Mouse (Mus musculus) heart, embryonic 14.5 days (tissue): ENCODE results near the gene Birc3. TPM values are rescaled to one million over a fixed set of nuclear protein-coding genes. Genes with fewer than 3 reads are reported as not detected.

Experiments used
- ATAC-seq: fragments of 200-750 bp; cut with Nextera tagmentation; 2 replicates; pipeline ENCODE4 v1.8.0; 2017; ENCODE audit warnings: low read depth, moderate TSS enrichment; ENCODE audit not compliant: insufficient number of reproducible peaks, insufficient read depth, low FRiP score
- H3K27ac ChIP-seq, 2 experiments: fragments of 200-500 bp in 1 of 2; fragments of 300-500 bp in 1 of 2; sonication (generic) in 1 of 2; replicated peaks in 1 of 2; 2 replicates each; pipeline ENCODE4 v1.5.1; 2012 to 2014; ENCODE audit warnings: low read depth in 2 of 2, low read length in 2 of 2, control low read depth in 1 of 2, mild to moderate bottlenecking in 1 of 2, mixed read lengths in 1 of 2; ENCODE audit not compliant: control insufficient read depth in 1 of 2, insufficient read depth in 1 of 2
- H3K27me3 ChIP-seq: fragments of 300-500 bp; sonication (generic); 2 replicates; pipeline ENCODE4 v1.6.1; 2014; ENCODE audit warnings: mild to moderate bottlenecking, low read length, control low read depth; ENCODE audit not compliant: control insufficient read depth, insufficient read depth
- H3K36me3 ChIP-seq: fragments of 300-500 bp; sonication (generic); 2 replicates; pipeline ENCODE4 v1.6.1; 2014; ENCODE audit warnings: mild to moderate bottlenecking, control low read depth, low read length, mixed read lengths; ENCODE audit not compliant: control insufficient read depth, insufficient read depth
- H3K4me1 ChIP-seq, 2 experiments: fragments of 200-500 bp in 1 of 2; fragments of 300-500 bp in 1 of 2; sonication (generic) in 1 of 2; 2 replicates each; pipeline ENCODE4 v1.6.1; 2012 to 2014; ENCODE audit warnings: low read length in 2 of 2, control low read depth in 1 of 2, mixed read lengths in 1 of 2; ENCODE audit not compliant: control insufficient read depth in 2 of 2, insufficient read depth in 2 of 2
- H3K4me2 ChIP-seq: fragments of 300-500 bp; sonication (generic); 2 replicates; pipeline ENCODE4 v1.6.1; 2014; ENCODE audit warnings: mild to moderate bottlenecking, low read length
- H3K4me3 ChIP-seq, 2 experiments: fragments of 200-500 bp in 1 of 2; fragments of 300-500 bp in 1 of 2; sonication (generic) in 1 of 2; 2 replicates each; pipeline ENCODE4 v1.5.1; 2012 to 2014; ENCODE audit warnings: low read length in 2 of 2, mild to moderate bottlenecking in 2 of 2, control low read depth in 1 of 2, low read depth in 1 of 2, moderate library complexity in 1 of 2; ENCODE audit not compliant: control insufficient read depth in 1 of 2, insufficient read depth in 1 of 2
- H3K9ac ChIP-seq: fragments of 300-500 bp; sonication (generic); 2 replicates; pipeline ENCODE4 v1.6.1; 2014; ENCODE audit warnings: mild to moderate bottlenecking, low read length
- H3K9me3 ChIP-seq: fragments of 300-500 bp; sonication (generic); 2 replicates; pipeline ENCODE4 v1.6.1; 2016; ENCODE audit warnings: low read length, control low read depth; ENCODE audit not compliant: control insufficient read depth
- WGBS: fragments of 180-500 bp; shearing (Covaris S2); extraction: QIAGEN DNeasy Blood & Tissue Kit; methylation state at CpG from one replicate; pipeline ENCODE4 v1.1.7; 2014; 5-methylcytosine and 5-hydroxymethylcytosine counted together
- polyA plus RNA-seq: library from polyadenylated mRNA; unstranded; fragments of >200 nt; fragmentation: Nextera tagmentation; extraction: Ambion mirVana; gene quantifications from 2 replicates; pipeline ENCODE4 v1.2.1, GENCODE M21; 2014

The Birc3 gene
- polyA plus RNA-seq, 1 experiment from 2014 or later: 4.3 TPM

GRCm38 (mm10) chr9:7833421-7833820 lies 39.6 kb downstream of the Birc3 start:
- Histone ChIP-seq H3K36me3 (peaks cover 20% of the 10 kb centered on the region), H3K4me2 (peak overlapping the region; percentile 27), H3K9ac (peak overlapping the region; percentile 52), H3K27me3 (no peaks in the 10 kb centered on the region), H3K4me1 (peaks cover 10 to 36% of the 10 kb centered on the region in 2 experiments), H3K27ac (0 out of 4 replicates have a peak overlapping the region, but pooled peaks of 1 of the 2 experiments have one; percentile 6), H3K9me3 (no peaks in the 10 kb centered on the region), H3K4me3 (no peak overlapping the region)
- 82% methylated on average over 6 of the region's 6 CpGs for WGBS
- no peak for ATAC-seq

DNA sequence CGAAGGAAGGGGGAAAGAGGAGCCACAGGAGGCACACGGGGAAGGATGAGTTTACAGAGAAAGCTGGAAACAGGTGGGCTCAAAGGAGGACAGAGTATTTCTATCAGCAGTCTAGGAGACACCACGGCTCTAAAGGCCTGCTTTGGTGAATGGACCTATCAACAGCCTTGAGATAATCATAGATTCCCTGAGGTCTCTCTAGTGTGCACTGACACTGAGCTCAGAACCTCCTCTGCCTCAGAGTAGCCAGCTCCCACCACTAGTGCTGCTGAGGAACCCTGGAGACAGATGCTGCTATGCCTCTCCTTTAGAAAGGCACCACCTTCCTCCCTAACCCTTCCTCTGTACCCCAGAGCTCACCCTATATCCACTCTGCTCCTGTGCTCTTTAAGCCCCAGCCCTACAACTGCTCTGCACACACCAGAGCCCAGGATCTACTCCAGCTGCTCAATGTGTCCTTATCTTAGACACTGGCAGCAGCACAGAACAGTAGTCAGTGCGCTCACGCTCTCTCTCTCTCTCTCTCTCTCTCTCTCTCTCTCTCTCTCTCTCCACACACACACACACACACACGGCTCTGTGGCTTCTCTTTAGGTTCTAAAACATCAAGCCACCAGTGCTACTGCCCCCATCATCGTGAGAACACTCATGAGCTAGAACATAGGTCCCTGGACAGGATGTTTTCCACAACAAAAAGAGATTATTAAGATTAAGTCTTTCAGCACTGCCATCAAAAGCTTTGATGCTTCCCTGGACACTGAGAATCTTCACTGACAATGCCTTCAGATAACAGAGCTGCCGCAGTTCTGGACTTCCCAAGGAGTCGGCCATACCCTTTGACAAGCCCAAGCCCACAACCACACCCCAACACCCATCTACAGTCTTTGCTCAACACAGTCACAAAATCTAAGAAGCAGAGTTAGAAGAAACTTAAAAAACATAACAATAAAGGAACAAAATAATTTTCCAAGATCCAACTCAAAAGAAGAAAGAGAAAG lies 43.2 kb downstream of the Birc3 start:
- no peaks in the 10 kb centered on the region for H3K9me3 ChIP-seq
- H3K36me3 ChIP-seq: peaks cover 29% of the 10 kb centered on the region
- 0 out of 4 replicates have a peak overlapping the region, but pooled peaks have one; percentile 14 to 49 for H3K27ac ChIP-seq
- peak overlapping the region; percentile 26 for H3K4me2 ChIP-seq
- ATAC-seq: peak; percentile 82
- no peaks in the 10 kb centered on the region for H3K27me3 ChIP-seq
- no peak overlapping the region for H3K4me3 ChIP-seq
- peak overlapping the region; percentile 34; the same call in 1 of the 2 replicates for H3K9ac ChIP-seq
- H3K4me1 ChIP-seq: peaks cover 10 to 32% of the 10 kb centered on the region in 2 experiments
- 34% methylated on average over 9 of the region's 9 CpGs for WGBS

DNA sequence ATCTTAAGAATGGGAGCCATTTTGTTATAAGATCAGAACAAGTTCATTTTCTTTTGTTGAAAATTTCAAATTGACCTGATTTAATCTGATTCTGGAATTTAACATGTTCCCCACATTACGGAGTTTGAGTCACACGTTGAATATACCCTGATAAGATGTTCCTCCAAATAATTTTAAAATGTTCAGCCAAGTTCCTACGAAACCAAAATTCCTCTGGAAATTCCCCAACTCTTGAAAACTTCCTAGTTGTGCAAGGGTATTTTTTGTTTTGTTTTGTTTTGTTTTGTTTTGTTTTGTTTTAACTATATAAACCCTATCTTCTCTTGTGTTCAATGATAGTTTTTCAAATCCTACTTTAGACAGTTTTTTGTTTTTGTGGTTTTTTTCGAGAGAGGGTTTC lies 44.3 kb downstream of the Birc3 start:
- H3K4me1 ChIP-seq: peaks cover 10 to 26% of the 10 kb centered on the region in 2 experiments
- H3K36me3 ChIP-seq: peaks cover 24% of the 10 kb centered on the region
- no peak overlapping the region for H3K4me2 ChIP-seq
- no peaks in the 10 kb centered on the region for H3K9me3 ChIP-seq
- ATAC-seq: no peak
- H3K27ac ChIP-seq: no peak overlapping the region
- H3K9ac ChIP-seq: no peak overlapping the region
- WGBS: 83% methylated on average over 4 of the region's 4 CpGs
- no peaks in the 10 kb centered on the region for H3K27me3 ChIP-seq
- no peak overlapping the region for H3K4me3 ChIP-seq

DNA sequence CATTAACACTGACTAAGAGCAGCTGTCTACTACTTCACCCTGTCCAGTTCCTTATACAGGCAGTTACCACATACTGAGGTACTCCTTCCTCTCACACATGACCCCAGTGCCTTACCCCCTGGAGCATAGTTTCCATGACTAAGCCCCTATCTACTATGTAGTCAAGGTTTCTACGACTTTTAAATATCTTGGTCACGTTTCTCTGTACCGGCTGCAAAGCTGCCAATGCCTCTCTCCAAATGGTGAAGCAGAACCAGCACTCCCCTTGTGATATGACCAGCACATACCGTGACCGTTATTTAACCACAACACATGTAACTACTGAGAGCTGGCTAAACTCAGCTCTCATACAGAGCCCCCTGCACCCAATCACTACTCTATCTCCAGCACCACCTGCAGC lies 48.1 kb downstream of the Birc3 start:
- H3K4me2 ChIP-seq: no peak overlapping the region
- H3K27ac ChIP-seq: no peak overlapping the region
- no peak for ATAC-seq
- no peaks in the 10 kb centered on the region for H3K9me3 ChIP-seq
- peaks cover 7 to 9% of the 10 kb centered on the region in 2 experiments for H3K4me1 ChIP-seq
- no peak overlapping the region for H3K4me3 ChIP-seq
- peaks cover 38% of the 10 kb centered on the region for H3K36me3 ChIP-seq
- 76% methylated on average over 5 of the region's 5 CpGs for WGBS
- no peak overlapping the region for H3K9ac ChIP-seq
- no peaks in the 10 kb centered on the region for H3K27me3 ChIP-seq

GRCm38 (mm10) chr9:7822758-7823157 lies 50.2 kb downstream of the Birc3 start:
- H3K9ac ChIP-seq: no peak overlapping the region
- H3K4me2 ChIP-seq: no peak overlapping the region
- H3K9me3 ChIP-seq: no peaks in the 10 kb centered on the region
- ATAC-seq: no peak
- 70% methylated on average over 3 of the region's 3 CpGs for WGBS
- H3K27me3 ChIP-seq: no peaks in the 10 kb centered on the region
- no peaks in the 10 kb centered on the region for H3K4me1 ChIP-seq
- peaks cover 58% of the 10 kb centered on the region for H3K36me3 ChIP-seq
- no peak overlapping the region for H3K4me3 ChIP-seq
- no peak overlapping the region for H3K27ac ChIP-seq

DNA sequence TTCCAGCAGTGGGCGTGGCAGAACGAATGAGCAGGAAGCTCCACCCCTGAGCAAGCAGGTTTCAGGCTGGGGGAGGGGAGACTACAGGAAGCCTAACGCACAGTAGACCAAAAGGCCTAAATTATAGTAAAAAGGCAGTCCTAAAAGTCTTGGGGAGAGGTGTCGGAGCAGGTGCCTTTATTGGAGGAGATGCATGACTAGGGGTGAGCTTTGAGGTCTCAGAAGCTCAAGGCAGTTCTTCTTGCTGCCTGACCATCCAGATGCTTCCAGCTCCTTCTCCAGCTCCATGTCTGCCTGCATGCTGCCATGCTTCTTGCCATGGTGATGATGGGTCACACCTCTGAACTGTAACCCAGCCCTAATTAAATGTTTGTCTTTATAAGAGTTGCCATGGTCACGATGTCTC lies 67.9 kb downstream of the Birc3 start:
- Histone ChIP-seq H3K4me1 (no peaks in the 10 kb centered on the region), H3K4me3 (no peak overlapping the region), H3K9me3 (0 out of 2 replicates have a peak, but pooled peaks cover 3% of the 10 kb centered on the region), H3K27ac (no peak overlapping the region), H3K36me3 (no peaks in the 10 kb centered on the region), H3K9ac (no peak overlapping the region), H3K27me3 (no peaks in the 10 kb centered on the region), H3K4me2 (no peak overlapping the region)
- WGBS: 59% methylated on average over 5 of the region's 5 CpGs
- no peak for ATAC-seq
